Mouse (Mus musculus): Measurements from ENCODE around the gene Dlk1. TPM values are rescaled to one million over a fixed set of nuclear protein-coding genes. Genes with fewer than 3 reads are reported as not detected.

Dlk1 gene
- polyA plus RNA-seq, 1 experiment from 2014 or later, result 559 TPM

Other genes with a start within 250 kb of the Dlk1 start
- 1.2 and 1.3 TPM in 2 replicates for gene Rtl1, start 147.5 kb downstream of the Dlk1 start, polyA plus RNA-seq (2015; fragmentation: Nextera tagmentation; extraction: Ambion mirVana)